Mouse (Mus musculus): ENCODE measurements around the gene Draxin. TPM values are rescaled to one million over a fixed set of nuclear protein-coding genes. Genes with fewer than 3 reads are reported as not detected.

The Draxin gene
- total and polyA plus RNA-seq, 2 experiments from 2014 or later = 5.0 to 29.5 TPM

DNA sequence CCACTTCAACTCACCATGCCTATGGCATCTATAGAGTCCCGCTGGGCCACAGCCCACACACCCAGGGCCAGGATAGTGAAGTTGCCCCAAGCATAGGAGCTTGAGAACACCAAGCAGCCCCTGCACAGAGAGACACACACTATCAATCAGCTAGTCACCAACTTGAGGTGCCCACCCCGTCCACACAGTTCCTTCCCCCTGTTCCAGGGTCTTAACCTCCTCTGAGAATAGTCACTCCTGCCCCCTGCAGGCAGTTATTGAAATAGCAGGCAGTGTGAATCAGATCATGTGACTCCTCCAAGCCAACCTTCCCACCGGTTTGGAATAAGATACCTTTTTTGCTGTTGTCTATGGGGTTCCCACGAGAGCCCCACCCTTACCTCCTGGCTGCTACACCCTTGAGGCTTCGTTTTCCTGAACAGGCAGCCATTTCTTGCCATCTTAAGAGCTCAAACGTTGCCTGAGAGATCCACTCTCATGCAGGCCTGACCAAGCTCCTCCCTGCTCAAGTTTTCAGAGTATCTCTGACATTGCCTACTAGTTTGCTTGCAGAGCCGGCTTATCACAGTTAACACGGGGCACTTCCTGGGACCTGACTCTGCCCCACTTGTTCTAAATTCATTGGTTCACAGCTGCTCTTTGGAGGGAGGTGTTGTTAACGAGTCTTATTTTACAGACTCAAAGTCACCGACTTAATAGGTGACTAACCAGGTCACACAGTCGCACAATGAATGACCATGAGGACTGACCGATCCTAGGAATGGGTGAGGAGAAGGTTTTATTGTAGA lies 48.0 kb downstream of the Draxin start:
- Histone ChIP-seq H3K4me2 (ENCODE audit: low read depth, low read length, poor library complexity, severe bottlenecking) (no peak overlapping the region), H3K4me1 (ENCODE audit: insufficient read depth, low read length) (0 out of 2 replicates have a peak, but pooled peaks cover 3% of the 10 kb centered on the region), H3K4me3 (ENCODE audit: low read depth, low read length) (no peak overlapping the region), H3K27ac (ENCODE audit: low read depth, low read length) (no peak overlapping the region), H3K27me3 (ENCODE audit: insufficient read depth, low read length) (no peaks in the 10 kb centered on the region), H3K9me3 (ENCODE audit: low read length) (no peaks in the 10 kb centered on the region), H3K36me3 (ENCODE audit: insufficient read depth, low read length) (no peaks in the 10 kb centered on the region), H3K9ac (replicated peaks; ENCODE audit: low read length, poor library complexity, severe bottlenecking) (no peak overlapping the region)
- WGBS = 58% methylated on average over 12 of the region's 12 CpGs
- ATAC-seq (ENCODE audit: low FRiP score) = 0 out of 2 replicates have a peak, but pooled peaks have one; percentile 32
- peak; percentile 61 for DNase-seq (ENCODE audit: low spot score)
- peak; percentile 75 for TF ChIP-seq CTCF (IDR thresholded peaks at IDR 0.05)

DNA sequence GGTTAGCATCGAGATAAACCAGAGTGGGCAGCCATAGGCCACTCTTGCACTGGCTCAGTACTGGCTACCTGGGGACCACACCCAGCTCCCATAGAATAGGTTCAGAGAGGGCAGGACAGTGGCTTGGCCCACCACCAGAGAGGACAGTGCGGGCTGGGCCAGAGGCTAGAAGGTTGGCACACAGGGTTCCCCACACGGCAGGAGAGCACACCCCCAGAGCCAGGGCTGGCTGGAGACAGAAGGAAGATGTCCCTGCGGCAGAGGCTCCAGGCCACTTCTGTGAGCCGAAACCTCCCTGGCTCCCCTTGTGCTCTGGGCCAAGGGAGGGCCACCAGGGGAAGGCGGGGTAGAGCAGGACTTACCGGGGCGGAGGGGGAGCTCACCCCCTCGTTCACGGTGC lies 49.3 kb downstream of the Draxin start:
- H3K4me3 ChIP-seq (ENCODE audit: low read depth, low read length) = no peak overlapping the region
- no peaks in the 10 kb centered on the region for H3K4me1 ChIP-seq (ENCODE audit: insufficient read depth, low read length)
- no peaks in the 10 kb centered on the region for H3K36me3 ChIP-seq (ENCODE audit: insufficient read depth, low read length)
- no peaks in the 10 kb centered on the region for H3K27me3 ChIP-seq (ENCODE audit: insufficient read depth, low read length)
- H3K9me3 ChIP-seq (ENCODE audit: low read length) = no peaks in the 10 kb centered on the region
- DNase-seq (ENCODE audit: low spot score) (no peak), ATAC-seq (ENCODE audit: low FRiP score) (no peak)
- no peak overlapping the region for H3K27ac ChIP-seq (ENCODE audit: low read depth, low read length)
- no peak overlapping the region for H3K9ac ChIP-seq (replicated peaks; ENCODE audit: low read length, poor library complexity, severe bottlenecking)
- 93% methylated on average over 10 of the region's 10 CpGs for WGBS
- H3K4me2 ChIP-seq (ENCODE audit: low read depth, low read length, poor library complexity, severe bottlenecking) = no peak overlapping the region
- no peak for TF ChIP-seq CTCF (IDR thresholded peaks at IDR 0.05)

DNA sequence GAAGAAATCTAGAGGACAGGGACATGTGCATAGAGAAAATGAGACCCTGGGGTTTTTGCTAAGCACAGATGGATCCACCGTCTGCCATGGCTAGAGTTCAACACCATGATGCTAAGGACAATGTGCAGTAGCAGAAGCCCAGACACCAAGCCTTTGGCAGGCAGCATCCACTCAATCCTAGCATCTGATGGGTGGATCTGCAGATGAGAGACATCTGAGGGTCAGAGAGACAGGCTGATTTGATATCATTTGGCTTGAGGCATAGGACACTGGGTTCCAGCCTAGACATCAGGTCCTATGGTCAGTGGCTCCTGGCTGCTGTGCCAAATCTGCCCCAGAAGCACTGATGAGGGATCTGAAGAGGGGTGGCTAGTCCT lies 49.9 kb downstream of the Draxin start:
- peak; percentile 32 for DNase-seq (ENCODE audit: low spot score)
- Histone ChIP-seq H3K9ac (replicated peaks; ENCODE audit: low read length, poor library complexity, severe bottlenecking) (no peak overlapping the region), H3K4me2 (ENCODE audit: low read depth, low read length, poor library complexity, severe bottlenecking) (no peak overlapping the region), H3K4me3 (ENCODE audit: low read depth, low read length) (no peak overlapping the region), H3K9me3 (ENCODE audit: low read length) (no peaks in the 10 kb centered on the region), H3K27me3 (ENCODE audit: insufficient read depth, low read length) (no peaks in the 10 kb centered on the region), H3K36me3 (ENCODE audit: insufficient read depth, low read length) (no peaks in the 10 kb centered on the region), H3K27ac (ENCODE audit: low read depth, low read length) (no peak overlapping the region), H3K4me1 (ENCODE audit: insufficient read depth, low read length) (no peaks in the 10 kb centered on the region)
- TF ChIP-seq CTCF (IDR thresholded peaks at IDR 0.05) = no peak
- ATAC-seq (ENCODE audit: low FRiP score) = no peak
- WGBS = 96% methylated on average over 1 of the region's 1 CpGs

DNA sequence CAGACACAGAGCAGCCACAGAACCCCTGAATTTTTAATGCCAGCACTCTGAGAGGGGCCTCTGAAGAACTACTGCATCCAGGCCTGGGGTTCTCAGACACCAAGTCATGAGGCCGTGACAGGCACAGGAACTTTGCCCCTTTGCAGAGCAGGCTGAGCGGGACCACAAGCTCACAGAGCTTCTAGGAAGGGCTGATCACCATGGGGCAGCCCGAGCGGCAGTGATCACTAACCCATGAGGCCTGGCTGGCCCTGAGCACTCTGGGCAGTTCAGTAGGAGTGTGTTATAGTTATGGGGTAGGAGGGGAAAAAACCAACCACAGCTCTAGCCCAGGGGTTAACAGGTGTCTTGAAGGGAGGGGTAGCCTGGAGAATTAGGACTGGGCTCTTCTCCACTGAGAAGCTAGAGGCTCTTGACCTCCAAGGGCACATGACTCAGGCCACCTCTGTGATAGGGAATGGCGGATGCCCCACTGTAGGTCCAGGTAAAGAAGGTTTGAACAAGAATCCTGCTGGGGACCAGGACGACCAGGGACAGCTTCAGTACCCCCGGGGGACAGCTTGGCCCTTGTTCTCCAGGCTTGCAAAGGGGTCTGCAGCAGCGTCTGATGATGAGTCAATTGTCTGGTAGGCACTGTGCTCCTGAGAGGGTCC lies 50.4 kb downstream of the Draxin start:
- TF ChIP-seq CTCF (IDR thresholded peaks at IDR 0.05) = no peak
- Histone ChIP-seq H3K9ac (replicated peaks; ENCODE audit: low read length, poor library complexity, severe bottlenecking) (no peak overlapping the region), H3K36me3 (ENCODE audit: insufficient read depth, low read length) (no peaks in the 10 kb centered on the region), H3K4me3 (ENCODE audit: low read depth, low read length) (no peak overlapping the region), H3K4me2 (ENCODE audit: low read depth, low read length, poor library complexity, severe bottlenecking) (no peak overlapping the region), H3K9me3 (ENCODE audit: low read length) (no peaks in the 10 kb centered on the region), H3K27ac (ENCODE audit: low read depth, low read length) (no peak overlapping the region), H3K4me1 (ENCODE audit: insufficient read depth, low read length) (no peaks in the 10 kb centered on the region), H3K27me3 (ENCODE audit: insufficient read depth, low read length) (no peaks in the 10 kb centered on the region)
- DNase-seq (ENCODE audit: low spot score) = no peak
- WGBS = 88% methylated on average over 8 of the region's 8 CpGs
- no peak for ATAC-seq (ENCODE audit: low FRiP score)

DNA sequence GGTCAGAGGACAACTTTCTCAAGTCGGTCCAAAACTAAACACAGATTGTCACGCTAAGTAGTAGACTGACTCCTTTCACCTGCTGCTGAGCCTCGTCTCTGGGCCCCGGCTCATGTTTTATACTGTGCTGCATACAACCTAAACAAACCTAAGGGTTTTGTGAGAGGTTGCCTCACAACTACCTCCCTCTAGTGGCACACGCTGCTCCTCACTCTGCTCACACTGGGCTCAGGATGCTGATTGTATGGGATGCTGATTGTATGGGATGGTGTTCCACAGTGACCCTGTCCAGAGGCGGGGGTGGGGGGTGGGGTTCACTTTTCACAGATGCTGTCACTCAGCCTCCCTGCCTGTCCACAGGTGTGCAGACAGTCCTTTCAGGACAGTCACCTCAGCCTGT lies 51.3 kb downstream of the Draxin start:
- no peak overlapping the region for H3K27ac ChIP-seq (ENCODE audit: low read depth, low read length)
- 68% methylated on average over 6 of the region's 6 CpGs for WGBS
- no peaks in the 10 kb centered on the region for H3K9me3 ChIP-seq (ENCODE audit: low read length)
- no peaks in the 10 kb centered on the region for H3K4me1 ChIP-seq (ENCODE audit: insufficient read depth, low read length)
- DNase-seq (ENCODE audit: low spot score) (no peak), ATAC-seq (ENCODE audit: low FRiP score) (no peak)
- H3K36me3 ChIP-seq (ENCODE audit: insufficient read depth, low read length) = no peaks in the 10 kb centered on the region
- H3K9ac ChIP-seq (replicated peaks; ENCODE audit: low read length, poor library complexity, severe bottlenecking) = no peak overlapping the region
- no peak overlapping the region for H3K4me2 ChIP-seq (ENCODE audit: low read depth, low read length, poor library complexity, severe bottlenecking)
- no peaks in the 10 kb centered on the region for H3K27me3 ChIP-seq (ENCODE audit: insufficient read depth, low read length)
- H3K4me3 ChIP-seq (ENCODE audit: low read depth, low read length) = no peak overlapping the region
- peak; percentile 60 for TF ChIP-seq CTCF (IDR thresholded peaks at IDR 0.05)

DNA sequence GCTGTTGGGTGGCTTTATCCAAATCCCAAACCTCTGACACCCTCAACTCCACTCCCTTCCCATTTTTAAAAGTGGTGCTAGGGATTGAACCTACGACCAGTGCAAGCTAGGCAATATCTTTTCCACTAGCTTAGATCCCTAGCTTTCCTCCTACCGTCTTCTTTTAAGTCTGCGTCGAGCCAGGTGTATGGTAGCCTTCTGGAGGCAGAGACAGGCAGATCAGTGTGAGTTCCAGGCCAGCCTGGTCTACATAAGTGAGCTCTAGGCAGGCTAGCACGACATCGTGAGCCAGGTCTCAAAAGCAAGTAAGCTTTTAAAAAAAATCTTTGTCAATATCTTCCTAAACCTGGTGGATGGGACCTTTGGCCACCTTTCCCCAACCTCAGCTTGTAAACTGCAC lies 54.6 kb downstream of the Draxin start:
- no peak for TF ChIP-seq CTCF (IDR thresholded peaks at IDR 0.05)
- Histone ChIP-seq H3K4me1 (ENCODE audit: insufficient read depth, low read length) (no peaks in the 10 kb centered on the region), H3K9ac (replicated peaks; ENCODE audit: low read length, poor library complexity, severe bottlenecking) (no peak overlapping the region), H3K4me2 (ENCODE audit: low read depth, low read length, poor library complexity, severe bottlenecking) (no peak overlapping the region), H3K4me3 (ENCODE audit: low read depth, low read length) (no peak overlapping the region), H3K9me3 (ENCODE audit: low read length) (no peaks in the 10 kb centered on the region), H3K27ac (ENCODE audit: low read depth, low read length) (no peak overlapping the region), H3K36me3 (ENCODE audit: insufficient read depth, low read length) (no peaks in the 10 kb centered on the region), H3K27me3 (ENCODE audit: insufficient read depth, low read length) (no peaks in the 10 kb centered on the region)
- DNase-seq (ENCODE audit: low spot score) = no peak
- 92% methylated on average over 6 of the region's 6 CpGs for WGBS
- ATAC-seq (ENCODE audit: low FRiP score) = no peak

All from midbrain, postnatal 0 days (tissue).